Mouse (Mus musculus): ENCODE measurements around the gene Zfp366. TPM values are rescaled to one million over a fixed set of nuclear protein-coding genes. Genes with fewer than 3 reads are reported as not detected.

The Zfp366 gene
- total and polyA plus RNA-seq, 3 experiments: not detected

DNA sequence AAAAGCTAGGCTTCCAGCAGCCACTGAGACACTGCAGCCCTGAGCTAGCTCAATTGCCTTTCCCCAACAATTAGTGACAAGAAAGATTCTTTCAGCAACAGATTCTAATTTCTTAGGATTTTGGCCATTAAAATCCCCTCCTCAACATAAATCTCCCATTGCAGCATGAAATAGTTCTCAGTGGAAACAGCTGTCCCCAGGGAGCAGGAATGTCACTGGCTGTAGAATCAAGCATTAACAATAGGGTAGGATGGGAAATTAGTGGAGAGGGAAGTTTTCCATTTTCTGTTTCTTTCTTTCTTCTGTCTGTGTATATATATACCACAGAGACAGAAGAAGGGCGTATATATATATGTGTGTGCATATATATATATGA lies 53.2 kb downstream of the Zfp366 start:
- no peak for DNase-seq (ENCODE audit: extremely low read depth)
- TF ChIP-seq ETS1 (conservative IDR thresholded peaks at IDR 0.05; ENCODE audit: low read depth, low read length) (no peak), POLR2A (IDR thresholded peaks at IDR 0.05; ENCODE audit: low read depth, low read length) (no peak), MAX (IDR thresholded peaks at IDR 0.05; ENCODE audit: low read length) (no peak), ZKSCAN1 (IDR thresholded peaks at IDR 0.05; ENCODE audit: borderline replicate concordance, low read depth, low read length) (no peak), JUND (conservative IDR thresholded peaks at IDR 0.05; ENCODE audit: low read depth, low read length) (no peak), CTCF (conservative IDR thresholded peaks at IDR 0.05 in 1 of 2, IDR thresholded peaks at IDR 0.05 in 1 of 2; ENCODE audit: low read depth in 2 of 2, low read length in 2 of 2) (no peak)
- Histone ChIP-seq H3K36me3 (replicated peaks in 1 of 2; ENCODE audit: control insufficient read depth in 1 of 2, insufficient read depth in 1 of 2, low read length in 1 of 2) (no peaks in the 10 kb centered on the region), H3K4me1 (ENCODE audit: control insufficient read depth in 1 of 2, insufficient read depth in 2 of 2) (peaks cover 0 to 16% of the 10 kb centered on the region in 2 experiments; a peak in 3 of 4 replicates), H3K27me3 (replicated peaks) (peaks cover 91% of the 10 kb centered on the region), H3K4me2 (ENCODE audit: insufficient read depth, low read depth, poor library complexity, severe bottlenecking) (no peak overlapping the region), H3K9ac (ENCODE audit: insufficient read depth, low read depth) (no peak overlapping the region), H3K9me3 (replicated peaks; ENCODE audit: low read length) (no peaks in the 10 kb centered on the region), H3K79me2 (replicated peaks; ENCODE audit: control insufficient read depth, extremely low read depth, insufficient read depth, poor library complexity, severe bottlenecking) (no peaks in the 10 kb centered on the region), H3K27ac (ENCODE audit: insufficient read depth, low read depth) (no peak overlapping the region), H3K4me3 (replicated peaks in 1 of 3; ENCODE audit: low read depth in 2 of 3, low read length in 2 of 3, poor library complexity in 1 of 3) (no peak overlapping the region)
- dilution Hi-C loops (cut with MboI; ENCODE audit: extremely low pct_ligation_motif_present, extremely low pct_unique_long_range_greater_than_20kb, low sequenced_read_pairs): no loop called here
- in situ Hi-C loops (cut with MboI; ENCODE audit: low pct_ligation_motif_present, low pct_unique_long_range_greater_than_20kb, low sequenced_read_pairs): no loop called here

DNA sequence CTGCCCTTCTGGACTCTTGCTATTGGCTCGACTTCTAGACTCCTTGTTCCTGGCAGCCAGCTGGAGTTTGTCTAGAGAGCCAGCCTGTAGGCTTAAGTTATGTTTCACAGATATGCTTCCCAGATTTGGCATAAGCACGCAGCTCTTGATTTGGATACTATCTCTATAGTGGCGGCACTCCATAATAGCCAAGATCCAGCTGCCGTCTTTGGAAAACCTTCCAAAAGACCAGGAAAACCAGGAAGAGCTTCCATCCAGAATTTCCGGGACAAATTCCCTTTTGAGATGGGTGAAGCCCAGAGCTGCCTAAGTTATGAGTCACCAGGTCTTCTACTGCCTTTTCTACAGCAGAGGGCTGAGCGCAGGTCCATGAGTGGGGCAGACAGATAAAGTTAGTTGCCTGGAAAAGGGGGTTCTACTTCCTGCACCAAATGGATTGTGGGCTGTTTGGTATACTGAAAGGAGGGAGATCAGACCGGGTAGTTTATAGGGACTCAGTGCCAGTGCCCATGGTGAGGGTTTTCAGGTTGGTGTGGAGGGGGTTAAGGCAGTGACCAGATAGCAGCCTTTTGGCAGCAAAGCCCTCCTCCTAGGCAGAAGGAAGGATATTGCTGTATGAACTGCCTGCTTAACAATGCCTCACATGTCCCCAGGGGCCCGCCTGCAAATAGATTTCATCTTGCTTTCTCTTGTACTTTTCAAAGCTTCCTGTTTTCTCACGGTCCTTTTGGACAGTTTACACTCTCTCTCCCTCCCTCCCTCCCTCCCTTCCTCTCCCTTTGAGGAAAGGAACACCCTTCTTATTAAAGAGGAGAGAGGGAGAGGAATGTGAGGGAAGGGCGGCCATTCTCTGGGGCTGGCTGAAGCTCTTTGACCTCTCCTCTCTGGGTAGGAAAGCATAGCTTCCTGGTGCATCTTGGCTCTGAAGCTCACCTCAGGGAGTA lies 53.9 kb downstream of the Zfp366 start:
- Histone ChIP-seq H3K4me2 (ENCODE audit: insufficient read depth, low read depth, poor library complexity, severe bottlenecking) (no peak overlapping the region), H3K9ac (ENCODE audit: insufficient read depth, low read depth) (no peak overlapping the region), H3K27ac (ENCODE audit: insufficient read depth, low read depth) (no peak overlapping the region), H3K4me1 (ENCODE audit: control insufficient read depth in 1 of 2, insufficient read depth in 2 of 2) (peaks cover 4 to 22% of the 10 kb centered on the region in 2 experiments; a peak in 3 of 4 replicates), H3K36me3 (replicated peaks in 1 of 2; ENCODE audit: control insufficient read depth in 1 of 2, insufficient read depth in 1 of 2, low read length in 1 of 2) (no peaks in the 10 kb centered on the region), H3K79me2 (replicated peaks; ENCODE audit: control insufficient read depth, extremely low read depth, insufficient read depth, poor library complexity, severe bottlenecking) (no peaks in the 10 kb centered on the region), H3K4me3 (replicated peaks in 1 of 3; ENCODE audit: low read depth in 2 of 3, low read length in 2 of 3, poor library complexity in 1 of 3) (no peak overlapping the region), H3K27me3 (replicated peaks) (peaks cover 91% of the 10 kb centered on the region), H3K9me3 (replicated peaks; ENCODE audit: low read length) (no peaks in the 10 kb centered on the region)
- in situ Hi-C loops (cut with MboI; ENCODE audit: low pct_ligation_motif_present, low pct_unique_long_range_greater_than_20kb, low sequenced_read_pairs): no loop called here
- TF ChIP-seq NRF1 (IDR thresholded peaks at IDR 0.05; ENCODE audit: low read depth, low read length): no peak
- TF ChIP-seq UBTF (IDR thresholded peaks at IDR 0.05; ENCODE audit: low read depth, low read length): no peak
- no peak for TF ChIP-seq GABPA (IDR thresholded peaks at IDR 0.05; ENCODE audit: insufficient replicate concordance, low read depth, low read length)
- no peak for TF ChIP-seq JUND (conservative IDR thresholded peaks at IDR 0.05; ENCODE audit: low read depth, low read length)
- TF ChIP-seq E2F4 (IDR thresholded peaks at IDR 0.05; ENCODE audit: insufficient replicate concordance, low read depth, low read length): no peak
- no peak for TF ChIP-seq POLR2AphosphoS2 (IDR thresholded peaks at IDR 0.05; ENCODE audit: low read depth, low read length)
- TF ChIP-seq USF2 (conservative IDR thresholded peaks at IDR 0.05; ENCODE audit: low read depth, low read length): no peak
- no peak for DNase-seq (ENCODE audit: extremely low read depth)
- dilution Hi-C loops (cut with MboI; ENCODE audit: extremely low pct_ligation_motif_present, extremely low pct_unique_long_range_greater_than_20kb, low sequenced_read_pairs): no loop called here

- H3K27me3 ChIP-seq (replicated peaks): peaks cover 91% of the 10 kb centered on the region
- H3K4me3 ChIP-seq (replicated peaks in 1 of 3; ENCODE audit: low read depth in 2 of 3, low read length in 2 of 3, poor library complexity in 1 of 3): no peak overlapping the region
- H3K36me3 ChIP-seq (replicated peaks in 1 of 2; ENCODE audit: control insufficient read depth in 1 of 2, insufficient read depth in 1 of 2, low read length in 1 of 2): no peaks in the 10 kb centered on the region
- H3K4me1 ChIP-seq (ENCODE audit: control insufficient read depth in 1 of 2, insufficient read depth in 2 of 2): peaks cover 4 to 22% of the 10 kb centered on the region in 2 experiments; a peak in 3 of 4 replicates
- no peak overlapping the region for H3K27ac ChIP-seq (ENCODE audit: insufficient read depth, low read depth)
- dilution Hi-C loops (cut with MboI; ENCODE audit: extremely low pct_ligation_motif_present, extremely low pct_unique_long_range_greater_than_20kb, low sequenced_read_pairs): no loop called here
- in situ Hi-C loops (cut with MboI; ENCODE audit: low pct_ligation_motif_present, low pct_unique_long_range_greater_than_20kb, low sequenced_read_pairs): no loop called here
- H3K79me2 ChIP-seq (replicated peaks; ENCODE audit: control insufficient read depth, extremely low read depth, insufficient read depth, poor library complexity, severe bottlenecking): no peaks in the 10 kb centered on the region
- no peaks in the 10 kb centered on the region for H3K9me3 ChIP-seq (replicated peaks; ENCODE audit: low read length)
- no peak for DNase-seq (ENCODE audit: extremely low read depth)
- no peak overlapping the region for H3K4me2 ChIP-seq (ENCODE audit: insufficient read depth, low read depth, poor library complexity, severe bottlenecking)
- TF ChIP-seq POLR2A (IDR thresholded peaks at IDR 0.05; ENCODE audit: low read depth, low read length) (no peak), UBTF (IDR thresholded peaks at IDR 0.05; ENCODE audit: low read depth, low read length) (no peak), HCFC1 (IDR thresholded peaks at IDR 0.05; ENCODE audit: low read depth, low read length) (no peak), GABPA (IDR thresholded peaks at IDR 0.05; ENCODE audit: insufficient replicate concordance, low read depth, low read length) (no peak), ZC3H11A (IDR thresholded peaks at IDR 0.05; ENCODE audit: low read depth, low read length) (no peak), ZMIZ1 (IDR thresholded peaks at IDR 0.05; ENCODE audit: low read depth, low read length) (no peak)
- H3K9ac ChIP-seq (ENCODE audit: insufficient read depth, low read depth): no peak overlapping the region
These were observed 54.5 kb downstream of the Zfp366 start for GRCm38 (mm10) chr13:99239161-99239530.
